Mouse (Mus musculus) kidney, embryonic 16.5 days (tissue): ENCODE measurements around the gene Galnt10. TPM values are rescaled to one million over a fixed set of nuclear protein-coding genes. Genes with fewer than 3 reads are reported as not detected.
A peak's percentile ranks its signal among the peaks of the same experiment; 100 is the strongest.

Experiments
- ATAC-seq: fragments of 200-750 bp; cut with Nextera tagmentation; 2 replicates; pipeline ENCODE4 v1.8.0; 2017; ENCODE audit warnings: moderate TSS enrichment; ENCODE audit not compliant: low FRiP score, low TSS enrichment
- H3K27ac ChIP-seq: fragments of 300-500 bp; sonication (generic); 2 replicates; pipeline ENCODE4 v1.5.1; 2014; ENCODE audit warnings: low read length
- H3K27me3 ChIP-seq: fragments of 300-500 bp; sonication (generic); 2 replicates; pipeline ENCODE4 v1.6.1; 2014; ENCODE audit warnings: low read length, control low read depth, mixed read lengths; ENCODE audit not compliant: insufficient read depth
- H3K36me3 ChIP-seq: fragments of 300-500 bp; sonication (generic); 2 replicates; pipeline ENCODE4 v1.6.1; 2014; ENCODE audit warnings: low read length, control low read depth, mixed read lengths; ENCODE audit not compliant: insufficient read depth
- H3K4me1 ChIP-seq: fragments of 300-500 bp; sonication (generic); 2 replicates; pipeline ENCODE4 v1.6.1; 2014; ENCODE audit warnings: low read length, control low read depth, mixed read lengths; ENCODE audit not compliant: insufficient read depth
- H3K4me2 ChIP-seq: fragments of 300-500 bp; sonication (generic); replicated peaks from 2 replicates; pipeline ENCODE4 v1.6.1; 2014; ENCODE audit warnings: low read depth, low read length
- H3K4me3 ChIP-seq: fragments of 300-500 bp; sonication (generic); 2 replicates; pipeline ENCODE4 v1.5.1; 2014; ENCODE audit warnings: mild to moderate bottlenecking, low read length
- H3K9ac ChIP-seq: fragments of 300-500 bp; sonication (generic); replicated peaks from 2 replicates; pipeline ENCODE4 v1.6.1; 2014; ENCODE audit warnings: low read length
- H3K9me3 ChIP-seq: fragments of 300-500 bp; sonication (generic); 2 replicates; pipeline ENCODE4 v1.6.1; 2016; ENCODE audit warnings: low read length, control low read depth
- WGBS: fragments of 180-500 bp; shearing (Covaris S2); extraction: QIAGEN DNeasy Blood & Tissue Kit; methylation state at CpG from one replicate; pipeline ENCODE4 v1.1.7; 2014; 5-methylcytosine and 5-hydroxymethylcytosine counted together
- polyA plus RNA-seq: library from polyadenylated mRNA; unstranded; fragments of >200 nt; fragmentation: Nextera tagmentation; extraction: Ambion mirVana; gene quantifications from 2 replicates; pipeline ENCODE4 v1.2.1, GENCODE M21; 2015

Gene Galnt10
- polyA plus RNA-seq, 1 experiment from 2014 or later, result 23.6 TPM

DNA sequence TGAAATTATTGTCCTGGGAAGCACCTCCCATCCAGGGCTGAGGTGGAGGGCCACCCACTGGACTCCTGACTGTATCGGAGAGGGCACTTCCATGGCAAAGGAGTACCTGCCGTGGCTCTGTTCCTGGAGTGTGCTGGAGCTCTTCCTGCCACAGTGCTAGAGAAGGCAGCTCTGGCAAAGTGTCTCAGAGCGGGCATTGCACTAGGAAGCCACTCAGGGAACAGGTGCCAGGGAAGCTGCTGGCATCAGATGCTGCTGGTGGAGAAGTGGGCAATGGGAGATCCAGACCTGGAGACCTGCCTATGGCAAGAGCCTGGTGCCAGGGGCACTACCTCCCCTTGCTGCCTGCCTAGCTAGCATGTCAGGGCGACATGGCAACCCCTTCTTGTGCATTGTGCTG is 17.0 kb downstream of the Galnt10 start:
- 85% methylated on average over 4 of the region's 4 CpGs for WGBS
- no peak overlapping the region for H3K9ac ChIP-seq
- no peaks in the 10 kb centered on the region for H3K27me3 ChIP-seq
- no peaks in the 10 kb centered on the region for H3K9me3 ChIP-seq
- no peak for ATAC-seq
- no peak overlapping the region for H3K4me2 ChIP-seq
- H3K27ac ChIP-seq, result no peak overlapping the region
- H3K4me3 ChIP-seq, result no peak overlapping the region
- no peaks in the 10 kb centered on the region for H3K36me3 ChIP-seq
- H3K4me1 ChIP-seq, result peaks cover 9% of the 10 kb centered on the region; the same call in 1 of the 2 replicates

GRCm38 (mm10) chr11:57663271-57663670 is 18.0 kb downstream of the Galnt10 start:
- Histone ChIP-seq H3K9ac (no peak overlapping the region), H3K36me3 (no peaks in the 10 kb centered on the region), H3K27ac (no peak overlapping the region), H3K4me3 (no peak overlapping the region), H3K4me1 (peaks cover 9% of the 10 kb centered on the region; the same call in 1 of the 2 replicates), H3K4me2 (no peak overlapping the region), H3K9me3 (no peaks in the 10 kb centered on the region), H3K27me3 (no peaks in the 10 kb centered on the region)
- no peak for ATAC-seq
- WGBS, result 77% methylated on average over 12 of the region's 12 CpGs

DNA sequence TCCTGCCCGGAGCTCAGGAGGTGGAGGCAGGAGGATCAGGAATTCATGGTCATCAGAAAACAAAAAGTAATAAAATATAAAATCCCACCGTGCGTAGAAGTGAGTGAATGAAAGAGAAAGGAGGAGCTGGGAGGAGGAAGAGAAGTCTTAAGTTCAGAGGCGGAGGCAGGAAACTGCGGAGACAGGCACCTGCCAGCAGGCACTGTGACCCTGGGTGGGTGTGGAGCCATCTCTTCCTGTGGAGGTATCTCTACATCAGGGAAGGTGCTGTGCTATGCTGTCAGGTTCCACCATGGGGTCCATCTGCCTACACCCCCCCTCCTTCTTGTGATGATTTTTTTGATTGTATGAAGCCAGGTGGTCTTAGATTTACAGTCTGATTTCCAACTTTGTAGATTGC is 19.5 kb downstream of the Galnt10 start:
- Histone ChIP-seq H3K36me3 (no peaks in the 10 kb centered on the region), H3K27me3 (no peaks in the 10 kb centered on the region), H3K4me1 (peaks cover 9% of the 10 kb centered on the region; the same call in 1 of the 2 replicates), H3K27ac (no peak overlapping the region), H3K9me3 (no peaks in the 10 kb centered on the region), H3K4me2 (no peak overlapping the region), H3K4me3 (no peak overlapping the region), H3K9ac (no peak overlapping the region)
- ATAC-seq, result no peak
- WGBS, result 74% methylated on average over 5 of the region's 5 CpGs

- no peak overlapping the region for H3K9ac ChIP-seq
- 87% methylated on average over 8 of the region's 8 CpGs for WGBS
- no peaks in the 10 kb centered on the region for H3K27me3 ChIP-seq
- H3K36me3 ChIP-seq, result no peaks in the 10 kb centered on the region
- no peaks in the 10 kb centered on the region for H3K9me3 ChIP-seq
- no peak overlapping the region for H3K4me2 ChIP-seq
- no peak for ATAC-seq
- H3K4me3 ChIP-seq, result no peak overlapping the region
- peaks cover 24% of the 10 kb centered on the region for H3K4me1 ChIP-seq
- H3K27ac ChIP-seq, result no peak overlapping the region
Measured at GRCm38 (mm10) chr11:57668271-57668670, 23.0 kb downstream of the Galnt10 start.

GRCm38 (mm10) chr11:57669522-57669921 is 24.3 kb downstream of the Galnt10 start:
- 72% methylated on average over 6 of the region's 6 CpGs for WGBS
- Histone ChIP-seq H3K9me3 (no peaks in the 10 kb centered on the region), H3K36me3 (no peaks in the 10 kb centered on the region), H3K4me3 (no peak overlapping the region), H3K9ac (no peak overlapping the region), H3K27me3 (no peaks in the 10 kb centered on the region), H3K4me2 (no peak overlapping the region), H3K27ac (no peak overlapping the region), H3K4me1 (peaks cover 33% of the 10 kb centered on the region)
- ATAC-seq, result no peak

DNA sequence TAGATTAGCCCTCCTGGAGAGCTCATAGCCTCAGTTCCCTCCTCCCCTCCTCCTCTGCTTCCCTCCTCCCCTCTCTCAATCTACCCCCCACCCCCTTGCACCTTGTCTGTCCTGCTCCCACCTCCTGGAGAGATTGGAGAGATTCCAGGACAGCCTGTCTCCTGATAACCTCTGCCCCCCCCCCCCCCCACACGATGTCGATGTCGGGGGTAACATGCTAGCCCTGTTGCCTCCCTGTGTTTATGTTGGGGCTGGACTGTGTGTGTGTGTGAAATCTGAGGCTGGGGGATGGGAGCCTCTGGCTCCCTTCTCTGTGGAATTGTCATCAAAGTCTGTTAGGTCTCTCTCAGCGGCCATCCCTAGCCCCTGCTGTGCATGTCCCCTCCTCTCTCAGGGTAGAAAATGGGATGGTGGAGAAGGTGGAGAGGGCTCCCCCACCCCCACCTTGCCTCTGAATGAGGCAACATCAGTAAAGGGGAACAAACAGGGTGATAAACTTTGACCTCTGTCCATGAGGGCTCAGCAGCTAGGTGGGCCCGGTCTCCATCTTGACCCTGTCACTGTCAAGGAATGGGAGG is 26.0 kb downstream of the Galnt10 start:
- H3K4me1 ChIP-seq, result peaks cover 46% of the 10 kb centered on the region
- no peaks in the 10 kb centered on the region for H3K27me3 ChIP-seq
- no peak overlapping the region for H3K4me3 ChIP-seq
- no peak overlapping the region for H3K27ac ChIP-seq
- no peak for ATAC-seq
- no peak overlapping the region for H3K4me2 ChIP-seq
- no peak overlapping the region for H3K9ac ChIP-seq
- no peaks in the 10 kb centered on the region for H3K9me3 ChIP-seq
- 10% methylated on average over 5 of the region's 5 CpGs for WGBS
- no peaks in the 10 kb centered on the region for H3K36me3 ChIP-seq

DNA sequence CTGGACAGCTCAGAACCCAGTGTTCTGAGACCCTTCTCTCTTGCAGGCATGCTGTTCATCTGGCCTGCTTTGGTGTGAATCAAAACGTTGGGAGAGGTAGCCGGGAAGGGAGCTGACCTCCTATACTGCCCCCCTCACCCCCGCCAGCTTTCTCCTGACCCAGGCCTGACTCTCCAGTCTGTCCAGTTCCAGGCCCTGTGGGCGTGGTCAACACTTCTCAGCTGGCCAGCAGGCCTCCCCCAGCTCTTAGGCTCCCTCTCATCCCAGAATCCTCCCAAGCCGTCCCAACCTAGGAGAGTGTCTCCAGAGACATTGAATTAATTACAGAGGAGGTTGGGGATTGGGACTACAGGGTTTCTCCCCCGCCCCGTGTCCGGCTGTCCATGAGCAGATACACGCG is 26.6 kb downstream of the Galnt10 start:
- Histone ChIP-seq H3K9me3 (no peaks in the 10 kb centered on the region), H3K4me1 (peaks cover 49% of the 10 kb centered on the region), H3K4me3 (no peak overlapping the region), H3K27me3 (no peaks in the 10 kb centered on the region), H3K27ac (no peak overlapping the region), H3K36me3 (no peaks in the 10 kb centered on the region), H3K4me2 (no peak overlapping the region), H3K9ac (no peak overlapping the region)
- peak; percentile 28; the same call in 1 of the 2 replicates for ATAC-seq
- 51% methylated on average over 10 of the region's 10 CpGs for WGBS

GRCm38 (mm10) chr11:57672995-57673394 is 27.8 kb downstream of the Galnt10 start:
- no peak for ATAC-seq
- Histone ChIP-seq H3K9ac (no peak overlapping the region), H3K36me3 (no peaks in the 10 kb centered on the region), H3K9me3 (no peaks in the 10 kb centered on the region), H3K4me2 (no peak overlapping the region), H3K4me1 (peaks cover 61% of the 10 kb centered on the region), H3K4me3 (no peak overlapping the region), H3K27ac (peak overlapping the region; percentile 95), H3K27me3 (no peaks in the 10 kb centered on the region)
- WGBS, result 63% methylated on average over 9 of the region's 9 CpGs

- Histone ChIP-seq H3K27ac (peak overlapping the region; percentile 95), H3K4me2 (no peak overlapping the region), H3K9ac (no peak overlapping the region; the same call in 1 of the 2 replicates), H3K9me3 (no peaks in the 10 kb centered on the region), H3K36me3 (no peaks in the 10 kb centered on the region), H3K27me3 (no peaks in the 10 kb centered on the region), H3K4me1 (peaks cover 62% of the 10 kb centered on the region), H3K4me3 (no peak overlapping the region)
- WGBS, result 35% methylated on average over 12 of the region's 12 CpGs
- no peak for ATAC-seq
Measured at GRCm38 (mm10) chr11:57673977-57674687, 28.9 kb downstream of the Galnt10 start.

GRCm38 (mm10) chr11:57677261-57677660 is 32.0 kb downstream of the Galnt10 start:
- H3K27ac ChIP-seq, result peak overlapping the region; percentile 11; the same call in 1 of the 2 replicates
- 11% methylated on average over 3 of the region's 3 CpGs for WGBS
- no peak for ATAC-seq

More at GRCm38 (mm10) chr11:57677261-57677660, 32.0 kb downstream of the Galnt10 start:
- Histone ChIP-seq H3K4me3 (no peak overlapping the region), H3K4me2 (no peak overlapping the region), H3K36me3 (no peaks in the 10 kb centered on the region), H3K9ac (no peak overlapping the region), H3K27me3 (no peaks in the 10 kb centered on the region), H3K9me3 (no peaks in the 10 kb centered on the region), H3K4me1 (peaks cover 55% of the 10 kb centered on the region)
